Mouse (Mus musculus): ENCODE data around the gene Drc7.

- TF ChIP-seq CTCF (IDR thresholded peaks at IDR 0.05; ENCODE audit: extremely low read depth, insufficient read depth, low read length) (no peak), POLR2A (IDR thresholded peaks at IDR 0.05; ENCODE audit: extremely low read depth, insufficient read depth, low read length) (peak; percentile 86)
Observed at GRCm38 (mm10) chr8:95080381-95081341, 25.8 kb downstream of the Drc7 start, which contains the start of gene Katnb1.
